12 mouse cellular contexts compared by ENCODE assay signal in the genomic region with DNA sequence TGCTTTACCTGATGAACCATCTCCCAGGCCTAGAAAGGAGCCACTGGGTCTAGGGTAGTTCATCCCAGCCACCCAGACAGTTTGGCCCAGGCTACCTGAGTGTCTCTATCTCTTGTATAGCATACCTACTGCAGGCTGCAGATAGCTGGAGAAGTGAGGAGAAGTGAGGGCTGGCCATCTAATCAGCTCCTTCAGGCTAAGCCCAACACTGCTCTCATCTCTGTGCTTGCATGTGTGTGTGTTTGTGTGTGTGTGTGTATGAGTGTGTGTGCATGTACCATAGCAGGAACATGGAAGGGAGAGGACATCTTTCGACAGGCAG. TPM values are rescaled to one million over a fixed set of nuclear protein-coding genes. Genes with fewer than 3 reads are reported as not detected.
A peak's percentile ranks its signal among the peaks of the same experiment; 100 is the strongest.
DNase-seq lines count a peak whose midpoint lies in the region; ATAC-seq and TF ChIP-seq lines count a peak whose summit lies in the region.
"Had no signal": no experiment of that assay in that cellular context is flagged by ENCODE, and none has a peak within 500 bp of the region (broad histone marks: within the 10 kb centered on the region; RNA-seq: fewer than 3 reads in every experiment).

No protein-coding gene starts in this region.

- TF ChIP-seq CTCF in gastrocnemius, adult 2 months (IDR thresholded peaks at IDR 0.05), result no peak
- TF ChIP-seq CTCF in lung, embryonic 14.5 days (IDR thresholded peaks at IDR 0.05; ENCODE audit: low read depth), result no peak
- no peak for TF ChIP-seq CTCF in lung, adult 2 months (IDR thresholded peaks at IDR 0.05; ENCODE audit: insufficient read depth, low read length)
- no peak for TF ChIP-seq CTCF in stomach, postnatal 0 days (IDR thresholded peaks at IDR 0.05; ENCODE audit: low read depth)

- no peaks in the 10 kb centered on the region; the same call in 1 of the 2 replicates for H3K4me1 ChIP-seq in lung, embryonic 14.5 days (ENCODE audit: insufficient read depth)
- peaks cover 12% of the 10 kb centered on the region for H3K4me1 ChIP-seq in lung, adult 2 months (ENCODE audit: control insufficient read depth, insufficient read depth, low read length)
- H3K4me1 ChIP-seq in liver, embryonic 15.5 days (replicated peaks), result peaks cover 64% of the 10 kb centered on the region
- no peaks in the 10 kb centered on the region for H3K4me1 ChIP-seq in stomach, postnatal 0 days (replicated peaks; ENCODE audit: control insufficient read depth, insufficient read depth)
- H3K4me1 ChIP-seq: neural tube, embryonic 12.5 days had no signal

- no peak for DNase-seq in gastrocnemius, adult 2 months
- DNase-seq in gastrocnemius, adult 8-10 months (ENCODE audit: low spot score in 2 of 2), result no peak
- DNase-seq in lung, embryonic 14.5 days, result no peak
- no peak for DNase-seq in lung, adult 2 months
- no peak for DNase-seq in stomach, postnatal 0 days (ENCODE audit: low spot score)
- DNase-seq in yolk sac, embryonic 10.5 days (ENCODE audit: low spot score), result no peak
- no peak for DNase-seq in adrenal gland, postnatal 4 days (ENCODE audit: low spot score in 2 of 2)
- DNase-seq: adrenal gland, adult 8-10 months; cerebellum, adult 9-11 months had no signal

- no peak for TF ChIP-seq EP300 in stomach, postnatal 0 days (optimal IDR thresholded peaks at IDR 0.05)

- no peak for TF ChIP-seq POLR2A in lung, adult 2 months (IDR thresholded peaks at IDR 0.05; ENCODE audit: borderline replicate concordance, extremely low read depth, low read depth, low read length)

- peak overlapping the region; percentile 28; the same call in 1 of the 2 replicates for H3K27ac ChIP-seq in gastrocnemius, adult 2 months
- H3K27ac ChIP-seq in lung, embryonic 14.5 days (ENCODE audit: low read depth), result no peak overlapping the region
- H3K27ac ChIP-seq in liver, embryonic 15.5 days (replicated peaks), result peak overlapping the region; percentile 88
- peak overlapping the region; percentile 30; the same call in 1 of the 2 replicates for H3K27ac ChIP-seq in stomach, postnatal 0 days (replicated peaks)
- H3K27ac ChIP-seq: midbrain, embryonic 10.5 days; neural tube, embryonic 12.5 days had no signal

- H3K4me3 ChIP-seq in gastrocnemius, adult 2 months, result no peak overlapping the region
- no peak overlapping the region for H3K4me3 ChIP-seq in lung, embryonic 14.5 days (ENCODE audit: low read depth, low read length)
- H3K4me3 ChIP-seq in lung, adult 2 months (replicated peaks; ENCODE audit: extremely low read depth, low read depth, low read length), result no peak overlapping the region
- peak overlapping the region; percentile 35 for H3K4me3 ChIP-seq in liver, embryonic 15.5 days (replicated peaks)
- no peak overlapping the region for H3K4me3 ChIP-seq in stomach, postnatal 0 days (ENCODE audit: low read depth, low read length)
- H3K4me3 ChIP-seq: neural tube, embryonic 12.5 days had no signal

- no peak overlapping the region for H3K4me2 ChIP-seq in lung, embryonic 14.5 days
- peak overlapping the region; percentile 67 for H3K4me2 ChIP-seq in liver, embryonic 15.5 days
- no peak overlapping the region for H3K4me2 ChIP-seq in stomach, postnatal 0 days (replicated peaks; ENCODE audit: low read depth)

- no peak overlapping the region for H3K9ac ChIP-seq in lung, embryonic 14.5 days
- peak overlapping the region; percentile 47; the same call in 1 of the 2 replicates for H3K9ac ChIP-seq in liver, embryonic 15.5 days
- peak overlapping the region; percentile 35; the same call in 1 of the 2 replicates for H3K9ac ChIP-seq in stomach, postnatal 0 days (ENCODE audit: low read length)
- H3K9ac ChIP-seq: neural tube, embryonic 12.5 days had no signal

- intact Hi-C loops in gastrocnemius, adult 2 months (cut with DNase I), result no loop called here

- H3K27me3 ChIP-seq in lung, embryonic 14.5 days (ENCODE audit: insufficient read depth, low read length), result no peaks in the 10 kb centered on the region
- H3K27me3 ChIP-seq in liver, embryonic 15.5 days, result peaks cover 5% of the 10 kb centered on the region; the same call in 1 of the 2 replicates
- no peaks in the 10 kb centered on the region for H3K27me3 ChIP-seq in stomach, postnatal 0 days (ENCODE audit: control insufficient read depth, insufficient read depth, low read length)
- H3K27me3 ChIP-seq: neural tube, embryonic 12.5 days had no signal

- WGBS in lung, embryonic 14.5 days, result 94% methylated on average over 1 of the region's 1 CpGs
- WGBS in lung, adult 2 months, result 87% methylated on average over 1 of the region's 1 CpGs
- 50% methylated on average over 1 of the region's 1 CpGs for WGBS in liver, embryonic 15.5 days (ENCODE audit: insufficient replicate concordance)
- WGBS in stomach, postnatal 0 days, result 95% methylated on average over 1 of the region's 1 CpGs

- no peaks in the 10 kb centered on the region for H3K36me3 ChIP-seq in lung, embryonic 14.5 days (ENCODE audit: insufficient read depth)
- H3K36me3 ChIP-seq in liver, embryonic 15.5 days (replicated peaks), result no peaks in the 10 kb centered on the region
- no peaks in the 10 kb centered on the region for H3K36me3 ChIP-seq in stomach, postnatal 0 days (ENCODE audit: control insufficient read depth, insufficient read depth, low read length)
- H3K36me3 ChIP-seq: midbrain, embryonic 10.5 days; neural tube, embryonic 12.5 days had no signal

- H3K9me3 ChIP-seq in lung, embryonic 14.5 days (ENCODE audit: low read depth, low read length), result no peaks in the 10 kb centered on the region
- no peaks in the 10 kb centered on the region for H3K9me3 ChIP-seq in liver, embryonic 15.5 days (replicated peaks)
- H3K9me3 ChIP-seq in stomach, postnatal 0 days (ENCODE audit: control insufficient read depth, low read length), result no peaks in the 10 kb centered on the region
- H3K9me3 ChIP-seq: midbrain, embryonic 10.5 days; neural tube, embryonic 12.5 days had no signal

- peak; percentile 62 for ATAC-seq in lung, embryonic 14.5 days (ENCODE audit: insufficient read depth)
- ATAC-seq in liver, embryonic 15.5 days (ENCODE audit: insufficient read depth), result peak; percentile 97
- ATAC-seq in stomach, postnatal 0 days (ENCODE audit: low FRiP score, low TSS enrichment), result peak; percentile 31

RNA-seq across cellular contexts. Expression of a gene that starts 13.6 kb away (rescaled TPM):
- under 1 TPM; 0.69 to 0.75 TPM for total RNA-seq in gastrocnemius, adult 2 months (2021)
- total RNA-seq in gastrocnemius, adult 8-10 months (2022), result under 1 TPM in 3 of 4 experiments, not detected in 1; 0.36 to 0.70 (median 0.68) TPM
- 4.3 and 6.8 TPM in 2 replicates for polyA plus RNA-seq in lung, embryonic 14.5 days (2014; fragmentation: Nextera tagmentation; extraction: Ambion mirVana)
- polyA plus RNA-seq in lung, adult 2 months (2012; rRNA removed), result 20.1 and 36.6 TPM in 2 replicates
- 19.3 and 20.0 TPM in 2 replicates for polyA plus RNA-seq in liver, embryonic 15.5 days (2015; fragmentation: Nextera tagmentation; extraction: Ambion mirVana)
- polyA plus RNA-seq in stomach, postnatal 0 days (2015; fragmentation: Nextera tagmentation; extraction: Ambion mirVana), result 76.1 and 82.5 TPM in 2 replicates
- 1 to 10 TPM in 1 of 2 experiments, under 1 TPM in 1; 0.76 to 5.0 TPM for total RNA-seq in adrenal gland, postnatal 4 days (2021)

RNA-seq across cellular contexts. Expression of a gene that starts 57.7 kb away (rescaled TPM):
- total RNA-seq in gastrocnemius, adult 2 months (2021), result 10 to 100 TPM; 45.5 to 85.8 TPM
- 10 to 100 TPM; 43.8 to 67.3 (median 46.9) TPM for total RNA-seq in gastrocnemius, adult 8-10 months (2022)
- polyA plus RNA-seq in lung, embryonic 14.5 days (2014; fragmentation: Nextera tagmentation; extraction: Ambion mirVana), result 33.7 and 36.8 TPM in 2 replicates
- polyA plus RNA-seq in lung, adult 2 months (2012; rRNA removed), result 3.8 and 8.3 TPM in 2 replicates
- polyA plus RNA-seq in liver, embryonic 15.5 days (2015; fragmentation: Nextera tagmentation; extraction: Ambion mirVana), result 35.3 and 36.8 TPM in 2 replicates
- 26.4 and 29.0 TPM in 2 replicates for polyA plus RNA-seq in stomach, postnatal 0 days (2015; fragmentation: Nextera tagmentation; extraction: Ambion mirVana)
- total RNA-seq in adrenal gland, postnatal 4 days (2021), result 10 to 100 TPM; 40.6 to 41.5 TPM

RNA-seq across cellular contexts. Expression of a gene that starts 57.8 kb away (rescaled TPM):
- total RNA-seq in gastrocnemius, adult 2 months (2021), result 10 to 100 TPM; 30.1 to 36.8 TPM
- 10 to 100 TPM; 20.1 to 27.7 (median 21.3) TPM for total RNA-seq in gastrocnemius, adult 8-10 months (2022)
- 300 and 305 TPM in 2 replicates for polyA plus RNA-seq in lung, embryonic 14.5 days (2014; fragmentation: Nextera tagmentation; extraction: Ambion mirVana)
- polyA plus RNA-seq in lung, adult 2 months (2012; rRNA removed), result 59.9 and 66.2 TPM in 2 replicates
- polyA plus RNA-seq in liver, embryonic 15.5 days (2015; fragmentation: Nextera tagmentation; extraction: Ambion mirVana), result 55.1 and 57.1 TPM in 2 replicates
- polyA plus RNA-seq in stomach, postnatal 0 days (2015; fragmentation: Nextera tagmentation; extraction: Ambion mirVana), result 60.2 and 60.5 TPM in 2 replicates
- 100 to 1,000 TPM; 158 to 202 TPM for total RNA-seq in adrenal gland, postnatal 4 days (2021)

Comparison
In these comparisons a context has a peak if more than half of its experiments do, and no peak if none do; other contexts are left out.
1. ATAC-seq: peak in every context shown above with its lines; median percentile 97 in liver, embryonic 15.5 days; 62 in lung, embryonic 14.5 days; 31 in stomach, postnatal 0 days.